Mouse (Mus musculus) liver, embryonic 15.5 days (tissue): ENCODE measurements around the gene Lpar3. TPM values are rescaled to one million over a fixed set of nuclear protein-coding genes. Genes with fewer than 3 reads are reported as not detected.

Experiments
- ATAC-seq: fragments of 200-750 bp; cut with Nextera tagmentation; 2 replicates; pipeline ENCODE4 v1.8.0; 2017; ENCODE audit warnings: moderate number of reproducible peaks, mild to moderate bottlenecking, moderate library complexity; ENCODE audit not compliant: insufficient read depth
- H3K27ac ChIP-seq: fragments of 300-500 bp; sonication (generic); replicated peaks from 2 replicates; pipeline ENCODE4 v1.5.1; 2015; ENCODE audit warnings: mild to moderate bottlenecking, inconsistent platforms
- H3K27me3 ChIP-seq: fragments of 300-500 bp; sonication (generic); 2 replicates; pipeline ENCODE4 v1.6.1; 2015; ENCODE audit warnings: mild to moderate bottlenecking, inconsistent platforms
- H3K36me3 ChIP-seq: fragments of 300-500 bp; sonication (generic); replicated peaks from 2 replicates; pipeline ENCODE4 v1.6.1; 2015; ENCODE audit warnings: moderate library complexity, mild to moderate bottlenecking, inconsistent platforms
- H3K4me1 ChIP-seq: fragments of 300-500 bp; sonication (generic); replicated peaks from 2 replicates; pipeline ENCODE4 v1.6.1; 2015; ENCODE audit warnings: inconsistent platforms
- H3K4me2 ChIP-seq: fragments of 300-500 bp; sonication (generic); 2 replicates; pipeline ENCODE4 v1.6.1; 2015; ENCODE audit warnings: moderate library complexity, mild to moderate bottlenecking, inconsistent platforms
- H3K4me3 ChIP-seq: fragments of 300-500 bp; sonication (generic); replicated peaks from 2 replicates; pipeline ENCODE4 v1.5.1; 2015; ENCODE audit warnings: mild to moderate bottlenecking, inconsistent platforms
- H3K9ac ChIP-seq: fragments of 300-500 bp; sonication (generic); 2 replicates; pipeline ENCODE4 v1.6.1; 2015; ENCODE audit warnings: moderate library complexity, mild to moderate bottlenecking, inconsistent platforms
- H3K9me3 ChIP-seq: fragments of 300-500 bp; sonication (generic); replicated peaks from 2 replicates; pipeline ENCODE4 v1.6.1; 2016; ENCODE audit warnings: inconsistent platforms
- WGBS: fragments of 180-500 bp; shearing (Covaris S2); methylation state at CpG from one replicate; pipeline ENCODE4 v1.1.7; 2015; ENCODE audit warnings: mixed read lengths; ENCODE audit not compliant: insufficient replicate concordance; 5-methylcytosine and 5-hydroxymethylcytosine counted together
- polyA plus RNA-seq: library from polyadenylated mRNA; unstranded; fragments of >200 nt; fragmentation: Nextera tagmentation; extraction: Ambion mirVana; gene quantifications from 2 replicates; pipeline ENCODE4 v1.2.1, GENCODE M21; 2015

Gene Lpar3
- polyA plus RNA-seq, 1 experiment from 2014 or later, result 0.03 TPM

- Histone ChIP-seq H3K9me3 (no peaks in the 10 kb centered on the region), H3K27ac (no peak overlapping the region), H3K36me3 (no peaks in the 10 kb centered on the region), H3K4me3 (no peak overlapping the region), H3K4me1 (no peaks in the 10 kb centered on the region), H3K27me3 (no peaks in the 10 kb centered on the region), H3K9ac (no peak overlapping the region), H3K4me2 (no peak overlapping the region)
- 53% methylated on average over 8 of the region's 8 CpGs for WGBS
- ATAC-seq, result no peak
Observed at GRCm38 (mm10) chr3:146236280-146236679, 15.5 kb downstream of the Lpar3 start.

DNA sequence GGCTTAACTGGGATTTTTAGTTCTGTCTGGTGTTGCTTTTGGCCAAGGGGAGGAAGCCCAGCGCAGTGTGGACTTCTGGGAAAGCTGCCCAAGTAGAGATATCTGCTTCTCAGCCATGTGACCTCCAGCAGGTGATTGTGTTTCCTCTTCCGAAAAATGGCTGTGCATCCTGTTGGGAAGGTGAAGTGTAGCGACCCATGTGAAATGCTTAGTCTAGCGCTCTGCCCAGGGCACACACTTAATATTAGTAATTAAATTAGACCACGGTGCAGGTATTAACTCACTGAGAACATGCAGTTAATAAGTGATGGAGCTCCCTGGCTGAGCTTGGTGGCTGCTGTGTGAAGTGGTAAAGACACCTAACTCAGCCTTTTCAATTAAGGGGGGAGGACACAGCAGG is 16.9 kb downstream of the Lpar3 start:
- WGBS, result 69% methylated on average over 5 of the region's 5 CpGs
- no peaks in the 10 kb centered on the region for H3K4me1 ChIP-seq

GRCm38 (mm10) chr3:146244630-146245029 is 23.9 kb downstream of the Lpar3 start:
- no peak overlapping the region for H3K4me3 ChIP-seq

More for the DNA sequence above, 16.9 kb downstream of the Lpar3 start:
- Histone ChIP-seq H3K9ac (no peak overlapping the region), H3K27me3 (no peaks in the 10 kb centered on the region), H3K9me3 (no peaks in the 10 kb centered on the region), H3K36me3 (no peaks in the 10 kb centered on the region), H3K27ac (no peak overlapping the region), H3K4me3 (no peak overlapping the region), H3K4me2 (no peak overlapping the region)
- ATAC-seq, result no peak

DNA sequence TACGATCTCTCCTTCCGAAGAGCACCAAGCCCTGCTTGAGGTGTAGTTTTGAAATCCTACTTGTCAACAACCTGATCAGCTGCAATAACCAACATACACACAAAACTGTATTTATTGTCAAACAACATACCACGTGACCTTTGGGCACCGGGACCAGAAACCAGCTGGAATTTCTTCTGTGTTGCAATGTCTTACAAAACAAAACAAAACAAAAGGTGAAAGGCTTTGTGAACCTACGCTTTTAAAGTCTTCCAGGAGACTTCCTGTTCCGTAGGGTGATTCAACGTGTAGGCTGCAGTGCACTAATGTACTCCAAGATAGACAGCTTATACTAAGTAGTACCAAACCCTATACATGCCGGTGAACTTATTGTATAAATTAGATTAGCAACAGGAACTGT is 25.8 kb downstream of the Lpar3 start:
- Histone ChIP-seq H3K9me3 (no peaks in the 10 kb centered on the region), H3K9ac (no peak overlapping the region), H3K36me3 (no peaks in the 10 kb centered on the region), H3K4me1 (no peaks in the 10 kb centered on the region), H3K4me3 (no peak overlapping the region), H3K4me2 (no peak overlapping the region), H3K27me3 (no peaks in the 10 kb centered on the region), H3K27ac (no peak overlapping the region)
- WGBS, result 59% methylated on average over 8 of the region's 8 CpGs
- no peak for ATAC-seq

More at GRCm38 (mm10) chr3:146244630-146245029, 23.9 kb downstream of the Lpar3 start:
- H3K4me1 ChIP-seq, result no peaks in the 10 kb centered on the region
- no peaks in the 10 kb centered on the region for H3K36me3 ChIP-seq
- H3K27me3 ChIP-seq, result no peaks in the 10 kb centered on the region
- WGBS, result 21% methylated on average over 1 of the region's 1 CpGs
- no peak overlapping the region for H3K9ac ChIP-seq
- H3K9me3 ChIP-seq, result no peaks in the 10 kb centered on the region
- no peak overlapping the region for H3K27ac ChIP-seq
- no peak for ATAC-seq
- H3K4me2 ChIP-seq, result no peak overlapping the region

GRCm38 (mm10) chr3:146246992-146247391 is 26.2 kb downstream of the Lpar3 start:
- Histone ChIP-seq H3K27ac (no peak overlapping the region), H3K36me3 (no peaks in the 10 kb centered on the region), H3K4me1 (no peaks in the 10 kb centered on the region), H3K4me2 (no peak overlapping the region), H3K9ac (no peak overlapping the region), H3K9me3 (no peaks in the 10 kb centered on the region), H3K27me3 (no peaks in the 10 kb centered on the region), H3K4me3 (no peak overlapping the region)
- no peak for ATAC-seq
- 66% methylated on average over 2 of the region's 2 CpGs for WGBS

GRCm38 (mm10) chr3:146249895-146250294 is 29.1 kb downstream of the Lpar3 start:
- Histone ChIP-seq H3K4me3 (no peak overlapping the region), H3K27me3 (no peaks in the 10 kb centered on the region), H3K9ac (no peak overlapping the region), H3K27ac (no peak overlapping the region), H3K4me2 (no peak overlapping the region), H3K36me3 (no peaks in the 10 kb centered on the region), H3K9me3 (no peaks in the 10 kb centered on the region), H3K4me1 (no peaks in the 10 kb centered on the region)
- ATAC-seq, result no peak
- WGBS, result 64% methylated on average over 8 of the region's 8 CpGs

DNA sequence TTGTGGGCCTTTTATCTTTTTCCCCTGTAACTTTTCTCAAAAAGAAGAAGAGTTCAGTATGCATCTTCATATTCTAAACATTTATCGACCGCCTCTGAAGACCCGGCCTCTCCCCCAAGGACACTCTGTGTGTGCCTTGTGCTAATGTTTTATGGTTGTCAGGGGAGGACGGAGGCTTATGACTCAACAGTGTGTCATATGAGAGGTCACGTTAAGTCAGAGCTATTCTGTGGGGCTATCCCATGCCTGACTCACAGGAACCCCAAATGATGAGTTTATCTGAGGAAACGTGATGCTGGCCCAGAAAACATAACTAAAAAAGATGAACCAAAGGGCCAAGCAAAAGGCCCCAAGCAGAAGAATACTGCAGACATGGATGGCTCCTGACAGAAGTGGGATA is 31.0 kb downstream of the Lpar3 start:
- no peaks in the 10 kb centered on the region for H3K9me3 ChIP-seq
- no peak overlapping the region for H3K4me2 ChIP-seq
- H3K27ac ChIP-seq, result no peak overlapping the region
- no peaks in the 10 kb centered on the region for H3K4me1 ChIP-seq
- no peaks in the 10 kb centered on the region for H3K27me3 ChIP-seq
- no peak overlapping the region for H3K9ac ChIP-seq
- no peak for ATAC-seq
- 65% methylated on average over 6 of the region's 6 CpGs for WGBS
- no peaks in the 10 kb centered on the region for H3K36me3 ChIP-seq
- H3K4me3 ChIP-seq, result no peak overlapping the region

GRCm38 (mm10) chr3:146253736-146254320 is 33.1 kb downstream of the Lpar3 start:
- 50% methylated on average over 3 of the region's 3 CpGs for WGBS
- Histone ChIP-seq H3K9ac (no peak overlapping the region), H3K4me3 (no peak overlapping the region), H3K27ac (no peak overlapping the region), H3K36me3 (no peaks in the 10 kb centered on the region), H3K27me3 (no peaks in the 10 kb centered on the region), H3K4me1 (no peaks in the 10 kb centered on the region), H3K4me2 (no peak overlapping the region), H3K9me3 (no peaks in the 10 kb centered on the region)
- no peak for ATAC-seq

DNA sequence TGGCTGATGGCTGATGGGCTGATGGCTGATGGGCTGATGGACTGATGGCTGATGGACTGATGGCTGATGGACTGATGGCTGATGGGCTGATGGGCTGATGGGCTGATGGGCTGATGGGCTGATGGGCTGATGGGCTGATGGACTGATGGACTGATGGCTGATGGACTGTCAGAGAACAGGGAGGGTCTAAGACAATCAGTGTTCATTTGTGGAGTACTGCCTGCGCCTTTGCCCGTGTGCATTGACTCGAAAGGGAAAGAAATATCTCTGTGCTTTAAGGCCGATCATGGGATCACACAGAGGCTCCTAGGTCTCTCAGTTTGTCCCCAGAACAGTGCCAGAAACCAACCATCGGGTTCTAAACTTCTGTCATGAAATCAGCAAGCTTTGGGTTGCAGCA is 34.4 kb downstream of the Lpar3 start:
- Histone ChIP-seq H3K9me3 (no peaks in the 10 kb centered on the region), H3K36me3 (no peaks in the 10 kb centered on the region), H3K4me3 (no peak overlapping the region), H3K27me3 (no peaks in the 10 kb centered on the region), H3K27ac (no peak overlapping the region), H3K4me1 (no peaks in the 10 kb centered on the region), H3K9ac (no peak overlapping the region), H3K4me2 (no peak overlapping the region)
- no peak for ATAC-seq
- WGBS, result 61% methylated on average over 5 of the region's 5 CpGs

DNA sequence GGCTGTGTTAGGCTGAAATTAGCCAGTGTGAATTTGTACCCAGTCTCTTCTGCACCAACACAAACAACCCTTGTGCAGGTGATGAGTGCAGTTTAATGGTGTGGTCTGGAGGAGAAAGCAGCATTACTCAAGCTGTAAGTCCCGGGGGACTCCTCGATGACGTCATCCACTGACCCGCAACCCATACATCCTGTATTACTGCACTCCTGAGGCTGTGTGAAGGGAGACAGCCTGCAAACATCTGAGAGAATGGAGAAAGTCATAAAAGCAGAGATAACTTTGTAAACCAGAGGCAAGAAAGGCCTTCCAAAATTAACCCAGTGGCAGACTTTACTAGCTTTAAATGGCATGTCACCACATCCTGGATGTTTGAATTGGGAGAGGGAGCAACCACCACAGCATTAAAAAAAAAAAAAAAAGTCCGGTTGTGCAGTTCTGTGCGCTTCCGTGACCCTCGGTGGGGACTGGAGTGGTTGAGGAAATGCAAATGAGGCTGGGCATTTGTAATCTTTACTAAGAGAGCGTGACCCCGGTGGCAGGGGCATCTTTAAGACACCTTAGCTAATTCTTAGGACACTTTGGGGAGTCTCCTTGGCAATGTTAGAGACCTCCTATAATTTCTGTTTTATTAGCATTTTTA is 36.8 kb downstream of the Lpar3 start:
- Histone ChIP-seq H3K36me3 (no peaks in the 10 kb centered on the region), H3K4me1 (no peaks in the 10 kb centered on the region), H3K27me3 (no peaks in the 10 kb centered on the region), H3K4me2 (no peak overlapping the region), H3K9ac (no peak overlapping the region), H3K9me3 (no peaks in the 10 kb centered on the region), H3K4me3 (no peak overlapping the region), H3K27ac (no peak overlapping the region)
- no peak for ATAC-seq
- WGBS, result 24% methylated on average over 10 of the region's 10 CpGs

- WGBS, result 53% methylated on average over 9 of the region's 9 CpGs
- no peak overlapping the region for H3K27ac ChIP-seq
- no peak overlapping the region for H3K4me2 ChIP-seq
- H3K4me1 ChIP-seq, result no peaks in the 10 kb centered on the region
- no peak for ATAC-seq
- no peak overlapping the region for H3K9ac ChIP-seq
- no peaks in the 10 kb centered on the region for H3K27me3 ChIP-seq
- H3K4me3 ChIP-seq, result no peak overlapping the region
- no peaks in the 10 kb centered on the region for H3K36me3 ChIP-seq
- no peaks in the 10 kb centered on the region for H3K9me3 ChIP-seq
Observed at GRCm38 (mm10) chr3:146260203-146260602, 39.4 kb downstream of the Lpar3 start.

- no peak overlapping the region for H3K4me2 ChIP-seq
- ATAC-seq, result no peak
- no peak overlapping the region for H3K27ac ChIP-seq
- H3K4me3 ChIP-seq, result no peak overlapping the region
- no peaks in the 10 kb centered on the region for H3K9me3 ChIP-seq
- H3K9ac ChIP-seq, result no peak overlapping the region
- no peaks in the 10 kb centered on the region for H3K36me3 ChIP-seq
- no peaks in the 10 kb centered on the region for H3K4me1 ChIP-seq
- no peaks in the 10 kb centered on the region for H3K27me3 ChIP-seq
- WGBS, result 66% methylated on average over 11 of the region's 11 CpGs
Observed at GRCm38 (mm10) chr3:146260845-146261244, 40.1 kb downstream of the Lpar3 start.
